Mouse (Mus musculus) T-helper 2 cell (primary cell): ENCODE data around the gene Flt3l.
"Not testable (repeated sequence)": the region's sequence is repeated elsewhere in the genome, so short reads cannot be mapped to it uniquely, and the experiment has no call there.

Source experiments
- in situ Hi-C: fragments of 300-600 bp; cut with MboI, MseI; formaldehyde crosslinking; loops from one replicate; pipeline ENCODE4 v1.15.1; 2025; ENCODE audit warnings: high pct_unique_total_duplicates

Gene Flt3l

DNA sequence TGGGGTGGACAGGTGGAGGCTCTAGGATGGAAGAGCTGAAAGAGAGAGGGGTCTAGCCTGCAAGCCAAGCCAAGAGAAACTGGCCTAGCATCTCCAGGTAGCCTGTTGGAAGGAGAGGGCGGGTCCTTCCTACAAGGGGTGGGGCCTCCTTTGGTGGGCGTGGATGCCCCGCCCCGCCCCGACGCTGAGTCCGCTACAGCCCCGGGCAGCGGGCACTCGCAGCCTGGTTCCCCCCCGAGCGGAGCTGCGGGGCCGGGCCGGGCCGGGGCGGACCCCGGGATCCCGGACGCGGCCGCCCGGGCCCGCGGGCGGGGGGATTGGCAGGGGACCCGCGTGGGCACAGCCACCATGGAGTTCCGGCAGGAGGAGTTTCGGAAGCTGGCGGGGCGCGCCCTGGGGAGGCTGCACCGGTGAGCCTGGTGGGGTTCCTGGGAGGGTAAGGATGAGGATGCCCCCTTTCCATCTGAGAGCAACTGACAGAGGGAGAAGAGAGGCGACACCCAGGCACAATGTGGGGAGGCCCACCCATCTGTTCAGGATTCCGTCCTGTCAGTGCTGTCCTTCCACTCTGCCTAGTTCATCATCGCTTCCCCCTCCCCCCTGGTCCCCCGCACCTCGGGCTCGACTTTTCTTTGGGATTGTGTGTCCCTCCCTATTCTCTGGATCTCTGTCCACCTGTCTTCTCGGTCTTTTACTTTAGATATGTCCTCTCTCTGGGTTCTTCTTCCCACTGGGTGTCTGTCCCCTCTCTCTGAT lies 27.7 kb upstream of the Flt3l start, which contains the start of gene Slc17a7:
TSS of gene Slc17a7 (plus strand) at position 215 of the 756 bp plus-strand sequence.
- in situ Hi-C loops, result no loop called here

DNA sequence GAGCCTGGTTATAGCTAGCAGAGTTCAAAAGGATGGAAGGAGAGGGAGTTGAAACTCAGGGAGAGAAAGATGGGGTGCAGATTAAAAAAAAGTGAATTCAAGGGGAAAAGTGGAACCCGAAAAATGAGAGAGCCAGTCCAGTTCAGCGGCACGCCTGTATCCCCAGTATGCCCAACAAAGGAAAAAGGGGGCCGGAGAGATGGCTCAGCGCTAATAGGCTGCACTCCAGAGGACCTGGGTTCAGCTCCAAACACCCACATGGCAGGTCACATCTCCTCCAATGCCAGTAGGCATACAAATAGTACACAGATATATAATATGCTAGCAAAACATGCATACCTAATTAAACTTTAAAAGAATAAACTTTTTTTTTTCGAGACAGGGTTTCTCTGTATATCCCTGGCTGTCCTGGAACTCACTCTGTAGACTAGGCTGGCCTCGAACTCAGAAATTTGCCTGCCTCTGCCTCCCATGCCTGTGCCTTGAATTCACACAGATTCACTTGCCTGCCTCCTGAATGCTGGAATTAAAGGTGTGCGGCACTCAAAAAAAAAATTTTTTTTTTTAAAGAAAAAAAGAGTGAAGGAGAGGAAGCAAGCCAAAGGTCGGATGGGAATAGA lies 26.9 kb upstream of the Flt3l start:
- in situ Hi-C loops, result no loop called here

DNA sequence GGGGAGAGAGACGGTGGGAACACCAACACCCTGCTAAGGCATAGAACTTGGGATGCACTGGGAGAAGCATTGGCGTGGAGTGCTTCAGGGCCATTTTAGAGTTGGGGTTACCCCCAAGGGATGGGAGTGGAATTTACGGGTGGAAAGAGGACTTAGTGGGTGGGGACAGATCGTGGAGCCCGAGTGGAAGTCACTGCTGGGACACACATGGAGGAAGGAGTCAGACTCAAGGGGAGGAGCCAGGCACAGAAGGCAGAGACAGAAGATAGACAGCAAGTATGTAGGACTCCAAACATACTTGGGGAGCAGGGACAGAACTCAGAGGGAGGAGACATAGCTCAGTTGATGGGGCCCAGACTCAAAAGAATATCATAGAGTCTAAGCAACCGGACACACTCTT lies 26.3 kb upstream of the Flt3l start:
- in situ Hi-C loops, result no loop called here

DNA sequence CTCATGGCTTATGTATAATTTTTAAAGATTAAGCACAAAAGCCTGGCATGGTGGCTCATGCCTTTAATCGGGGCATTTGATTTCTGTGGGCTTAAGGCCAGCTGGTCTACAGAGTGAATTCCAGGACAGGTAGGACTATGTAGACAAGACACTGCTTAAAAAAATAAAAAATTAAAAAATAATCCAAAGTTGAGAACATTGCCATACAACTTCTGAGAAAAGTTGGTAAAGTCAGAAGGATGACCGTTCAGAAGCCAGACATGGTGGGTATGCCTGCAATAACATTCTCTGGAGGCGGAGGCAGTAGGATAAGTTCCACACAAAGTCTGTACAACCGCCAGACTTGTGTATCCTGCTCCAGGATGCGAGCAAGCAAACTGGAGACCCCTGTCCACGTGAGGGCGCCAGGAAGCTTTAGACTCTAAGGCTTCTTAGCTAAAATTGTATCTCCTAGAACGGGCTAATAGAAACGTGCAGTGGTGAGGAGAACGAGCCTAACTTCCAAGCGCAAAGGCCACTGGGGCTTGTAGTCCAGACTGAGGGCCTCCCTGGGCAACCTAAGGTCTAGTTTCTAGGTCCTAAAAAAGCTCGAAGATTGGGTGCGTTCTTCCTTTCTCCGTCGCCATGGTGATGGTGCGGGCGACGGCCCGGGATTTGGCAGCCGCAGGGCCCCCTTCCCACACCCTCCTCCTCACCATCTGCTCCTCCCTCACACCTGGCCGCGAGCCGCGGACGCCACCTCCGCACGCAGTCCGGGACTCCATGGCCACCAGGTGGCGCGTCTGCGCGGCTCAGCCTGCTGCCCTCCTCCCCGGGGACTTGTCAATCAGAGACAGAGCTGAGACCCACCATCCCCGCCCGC lies 25.6 kb upstream of the Flt3l start:
- in situ Hi-C loops, result no loop called here

DNA sequence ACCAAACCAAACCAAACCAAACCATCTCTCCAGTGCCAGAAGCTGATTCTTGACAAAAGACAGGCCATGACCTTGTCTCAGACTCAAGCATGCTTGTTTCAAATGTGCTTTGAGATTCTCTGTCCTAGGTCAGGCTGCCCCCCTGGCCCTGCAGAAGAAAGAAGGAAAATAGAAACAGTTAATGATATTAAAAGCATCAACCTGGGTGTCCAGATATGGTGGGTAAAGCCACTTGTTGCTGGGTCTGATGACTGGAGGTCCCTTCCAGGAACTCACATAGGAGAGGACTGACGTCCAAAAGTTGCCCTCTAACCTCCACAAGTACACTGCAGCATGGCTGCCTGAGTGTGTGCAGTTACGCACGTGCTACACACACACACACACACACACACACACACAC lies 24.6 kb upstream of the Flt3l start:
- in situ Hi-C loops, result no loop called here

DNA sequence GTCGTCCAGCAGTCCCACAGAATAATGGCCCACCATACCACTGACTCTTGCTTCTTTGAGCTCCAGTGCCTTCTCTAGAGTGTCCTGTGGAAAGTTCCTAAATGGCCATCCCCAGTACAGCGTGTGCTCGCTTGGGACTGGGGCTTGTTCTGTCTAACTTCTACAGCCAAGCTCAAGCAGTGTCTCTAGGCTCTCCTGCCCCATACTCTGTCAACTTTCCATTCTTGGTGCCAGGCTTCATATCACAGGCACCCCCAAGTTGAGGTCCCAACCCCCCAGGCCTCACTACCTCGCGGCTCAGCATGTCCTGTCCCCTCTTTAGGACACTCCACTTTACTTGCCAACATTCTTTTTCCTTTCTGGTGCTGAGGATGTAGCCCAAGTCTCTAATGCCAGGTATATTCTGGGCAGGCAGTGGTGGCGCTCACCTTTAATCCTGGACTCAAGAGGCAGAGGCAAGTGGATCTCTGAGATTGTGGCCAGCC lies 24.1 kb upstream of the Flt3l start:
- in situ Hi-C loops, result no loop called here

DNA sequence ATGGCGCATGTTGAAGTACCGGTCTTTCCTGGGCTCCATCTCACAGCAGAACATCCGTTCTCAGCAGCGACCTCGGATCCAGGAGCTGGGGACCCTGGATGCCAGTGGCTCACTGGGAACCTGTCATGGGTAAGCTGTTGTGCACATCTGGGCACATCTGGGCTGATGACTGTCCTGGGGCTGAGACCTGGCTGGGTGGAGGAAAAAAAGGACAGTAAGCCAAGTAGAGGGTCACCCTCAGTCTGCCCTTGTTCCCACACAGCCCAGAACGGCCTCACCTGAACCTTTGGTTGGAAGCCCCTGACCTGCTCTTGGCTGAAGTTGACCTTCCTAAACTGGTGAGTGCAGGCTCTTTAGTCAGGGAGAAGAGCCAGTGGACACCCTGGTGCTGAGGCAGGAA lies 22.8 kb upstream of the Flt3l start:
- in situ Hi-C loops, result no loop called here

DNA sequence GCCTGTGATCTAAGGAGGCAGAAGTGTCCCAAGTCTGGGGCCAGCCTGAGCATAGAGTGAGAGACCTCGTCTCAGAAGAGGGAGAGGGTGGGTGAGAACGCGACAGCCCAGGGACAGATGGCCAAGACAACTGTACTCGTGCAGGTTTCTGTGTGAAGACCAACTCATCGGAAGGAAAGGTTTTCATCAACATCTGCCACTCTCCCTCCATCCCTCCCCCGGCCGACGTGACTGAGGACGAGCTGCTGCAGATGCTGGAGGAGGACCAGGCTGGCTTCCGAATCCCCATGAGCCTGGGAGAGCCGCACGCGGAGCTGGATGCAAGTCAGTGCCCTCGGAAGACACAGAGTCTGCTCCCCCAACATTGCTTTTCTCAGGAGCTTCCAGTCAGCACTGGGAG lies 21.2 kb upstream of the Flt3l start:
- in situ Hi-C loops, result no loop called here

DNA sequence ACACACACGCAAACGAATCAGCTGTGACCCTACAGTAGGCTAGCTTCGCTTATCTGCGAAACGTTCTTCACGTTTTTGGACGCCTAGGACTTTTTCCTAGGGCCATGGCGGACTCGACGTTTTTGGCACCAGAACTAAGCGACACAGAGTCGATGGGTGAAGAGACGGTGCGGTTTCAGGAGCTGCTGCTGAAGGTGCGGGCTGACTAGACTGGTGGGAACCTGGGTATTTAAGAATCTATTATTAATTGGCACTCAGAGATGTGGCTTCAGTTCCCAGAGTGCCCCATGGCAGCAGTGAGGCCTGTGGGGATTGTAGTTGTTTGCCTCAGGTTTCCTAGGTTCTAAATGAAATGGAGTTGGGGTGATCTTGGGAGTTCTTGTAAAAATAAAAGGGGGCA lies 20.0 kb upstream of the Flt3l start:
- in situ Hi-C loops, result no loop called here

DNA sequence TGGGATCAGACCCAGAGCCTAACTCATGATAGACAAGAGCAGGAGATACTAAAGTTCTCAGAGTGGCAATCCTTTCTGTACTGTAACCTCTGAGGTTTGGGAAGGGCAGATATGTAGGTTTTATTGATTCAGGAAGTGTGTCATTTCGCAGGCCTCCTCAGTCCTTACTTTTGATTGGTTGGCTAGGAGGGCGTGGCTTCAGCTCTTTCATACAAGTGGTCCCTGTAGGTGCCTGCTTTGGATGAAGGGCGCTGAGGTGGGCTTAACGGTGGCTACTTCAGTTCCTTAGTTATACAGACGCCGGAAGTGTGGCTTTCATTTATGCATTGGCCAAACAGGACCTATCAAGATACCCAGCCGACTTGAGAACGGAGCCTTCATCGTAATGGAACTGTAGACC lies 19.4 kb upstream of the Flt3l start:
- in situ Hi-C loops, result no loop called here

DNA sequence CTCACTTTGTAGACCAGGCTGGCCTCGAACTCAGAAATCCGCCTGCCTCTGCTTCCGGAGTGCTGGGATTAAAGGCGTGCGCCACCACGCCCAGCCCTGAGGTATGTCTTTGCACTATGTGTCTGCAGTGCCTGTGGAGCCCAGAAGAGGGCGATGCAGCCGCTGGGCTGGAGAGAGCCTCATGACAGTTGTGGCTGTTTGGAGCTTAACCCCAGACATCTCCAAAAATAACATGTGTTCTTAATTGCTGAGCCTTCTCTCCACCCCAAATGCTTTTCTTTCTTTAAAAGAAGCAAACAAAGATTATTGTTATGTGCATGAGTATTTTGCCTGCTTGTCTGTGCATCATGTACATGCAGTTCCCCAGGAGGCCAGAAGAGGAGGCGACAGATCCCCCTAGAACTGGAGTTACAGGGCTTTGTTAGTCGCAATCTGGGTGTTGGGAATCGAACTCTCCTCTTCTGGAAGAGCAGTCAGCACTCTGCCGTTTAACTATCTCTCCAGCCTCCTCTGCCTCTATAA lies 18.8 kb upstream of the Flt3l start:
- in situ Hi-C loops, result no loop called here

DNA sequence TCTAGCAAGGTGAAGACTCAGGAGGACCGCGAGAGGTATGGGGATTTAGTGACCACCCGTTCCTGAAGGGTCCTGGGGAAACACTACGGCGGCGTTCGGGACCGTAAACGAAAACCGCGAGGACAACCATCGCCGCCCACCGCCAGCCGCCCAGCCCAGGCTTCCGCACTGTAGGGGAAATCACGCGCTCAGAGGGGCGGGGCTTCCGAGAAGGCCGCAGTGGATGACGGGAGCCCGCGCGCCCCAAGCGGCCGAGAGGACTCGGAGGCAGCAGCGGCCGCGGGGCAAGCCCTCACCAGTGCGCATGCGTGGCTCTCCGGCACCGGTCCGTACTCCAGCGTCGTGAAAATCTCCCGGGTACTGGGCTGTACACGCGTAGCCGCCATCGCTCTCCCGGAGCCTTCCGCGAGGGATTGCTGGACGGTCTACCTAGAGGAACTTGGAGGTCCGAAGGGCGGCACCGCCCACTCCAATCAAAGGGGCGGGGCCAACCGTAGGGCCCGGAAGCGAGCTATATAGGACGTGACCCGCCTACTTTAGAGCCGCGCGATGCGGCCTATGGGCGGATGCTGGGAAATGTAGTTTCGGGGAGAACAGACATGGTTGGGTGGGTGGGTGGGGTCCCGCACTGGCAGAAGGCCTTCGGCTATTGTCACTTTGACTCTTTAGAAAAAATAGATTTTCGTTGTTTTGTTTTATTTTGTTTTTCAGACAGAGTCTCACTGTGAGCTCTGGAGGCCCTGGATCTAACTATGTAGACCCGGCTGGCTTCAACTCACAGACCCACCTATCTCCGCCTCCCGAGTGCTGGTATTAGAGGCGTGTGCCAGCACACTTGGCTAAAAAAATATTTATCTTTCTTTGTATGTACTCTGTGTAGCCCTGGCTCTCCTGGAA lies 18.1 kb upstream of the Flt3l start, which contains the start of the genes Pih1d1 and Aldh16a1:
TSS of gene Pih1d1 (plus strand) at position 208 of the 897 bp plus-strand sequence.
TSS of gene Aldh16a1 (minus strand) at position 489 of the 897 bp plus-strand sequence.
- in situ Hi-C loops, result no loop called here

DNA sequence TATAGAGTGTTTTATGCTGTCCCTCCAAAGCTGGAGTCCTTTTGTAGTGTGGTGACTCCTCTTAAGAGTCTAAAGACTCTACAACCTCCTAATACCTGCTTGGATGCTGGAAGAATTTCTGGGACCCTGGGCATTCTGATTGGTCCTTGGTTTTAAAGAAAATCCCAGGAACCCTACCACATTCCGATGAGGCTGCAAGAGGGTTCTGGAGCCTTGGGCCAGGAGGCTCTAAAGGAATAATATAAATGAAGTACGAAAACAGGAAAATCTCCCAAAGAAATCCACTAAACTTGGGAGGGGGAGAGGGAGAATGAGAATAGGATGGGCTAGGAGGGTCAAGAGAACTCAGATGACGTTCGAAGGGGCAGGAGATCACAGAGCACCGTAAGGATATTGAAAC lies 17.4 kb upstream of the Flt3l start:
- in situ Hi-C loops, result no loop called here

DNA sequence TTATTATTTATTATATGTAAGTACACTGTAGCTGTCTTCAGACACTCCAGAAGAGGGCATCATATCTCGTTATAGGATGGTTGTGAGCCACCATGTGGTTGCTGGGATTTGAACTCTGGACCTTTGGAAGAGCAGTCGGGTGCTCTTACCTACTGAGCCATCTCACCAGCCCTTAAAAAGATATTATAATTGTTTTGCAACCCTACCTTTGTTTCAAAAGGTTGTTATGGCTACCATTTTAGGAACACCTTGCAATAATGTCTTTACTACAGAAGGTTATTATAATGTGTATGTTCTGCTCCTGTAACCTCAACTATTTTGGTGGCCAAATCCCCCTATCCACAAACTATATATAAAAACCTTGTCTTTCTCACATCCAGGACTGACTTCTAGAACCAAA lies 16.8 kb upstream of the Flt3l start:
- in situ Hi-C loops, result not testable (repeated sequence)

DNA sequence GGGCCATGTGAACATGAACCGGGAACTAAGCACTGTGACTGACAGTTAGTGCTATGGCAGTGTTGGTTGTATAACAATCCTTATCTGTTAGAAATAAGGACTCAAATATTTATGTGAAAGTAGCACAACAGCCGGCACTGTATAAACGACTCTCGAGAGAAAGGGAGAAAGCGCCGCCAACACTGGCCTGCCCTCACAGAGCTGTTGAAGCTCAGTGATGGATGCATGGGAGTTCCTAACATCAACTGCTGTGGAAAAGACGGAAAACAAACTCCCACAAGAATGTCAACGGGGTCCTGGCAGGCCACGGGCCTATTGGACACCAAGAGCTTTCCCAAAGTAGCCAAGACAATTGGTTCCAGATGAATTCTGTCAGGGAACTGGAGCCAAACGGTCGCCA lies 15.1 kb upstream of the Flt3l start:
- in situ Hi-C loops, result no loop called here

DNA sequence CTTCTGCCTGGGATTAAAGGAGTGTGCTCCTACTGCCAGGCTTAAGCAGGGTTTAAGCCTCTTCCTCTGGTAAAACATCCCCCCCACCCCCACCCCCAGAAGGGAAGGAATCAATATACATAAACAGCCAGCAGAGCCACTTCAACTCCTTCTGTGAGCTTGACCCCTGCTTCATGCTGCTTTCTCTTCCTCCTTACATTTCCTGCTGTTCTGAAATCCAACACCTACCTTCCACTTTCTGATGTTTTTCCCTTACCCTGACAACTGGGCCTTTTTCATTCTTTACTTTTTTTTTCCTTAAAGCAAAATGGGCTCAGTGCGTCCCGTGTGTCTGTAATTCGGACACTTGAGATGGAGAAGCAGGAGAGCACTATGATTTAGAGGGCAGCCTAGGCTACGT lies 14.1 kb upstream of the Flt3l start:
- in situ Hi-C loops, result no loop called here

DNA sequence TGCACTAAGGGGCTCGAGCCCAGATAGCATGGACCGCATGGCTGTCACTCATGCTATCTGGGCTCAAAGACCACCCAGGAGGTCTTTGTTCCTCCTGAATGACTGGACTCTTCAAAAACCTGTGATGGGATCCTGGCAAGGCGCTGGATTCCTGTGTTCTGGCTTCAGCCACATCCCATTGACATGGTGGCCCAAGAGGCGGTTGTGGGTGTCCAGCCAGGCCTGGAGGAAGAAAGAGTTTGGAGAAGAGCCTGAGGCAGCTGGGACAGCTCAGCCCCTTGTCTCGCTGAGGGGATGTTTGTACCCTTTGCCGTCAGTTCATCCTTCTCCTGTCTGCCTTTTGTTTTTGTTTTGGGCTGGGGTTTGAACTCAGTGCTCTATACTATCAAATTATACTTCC lies 13.3 kb upstream of the Flt3l start:
- in situ Hi-C loops, result no loop called here

DNA sequence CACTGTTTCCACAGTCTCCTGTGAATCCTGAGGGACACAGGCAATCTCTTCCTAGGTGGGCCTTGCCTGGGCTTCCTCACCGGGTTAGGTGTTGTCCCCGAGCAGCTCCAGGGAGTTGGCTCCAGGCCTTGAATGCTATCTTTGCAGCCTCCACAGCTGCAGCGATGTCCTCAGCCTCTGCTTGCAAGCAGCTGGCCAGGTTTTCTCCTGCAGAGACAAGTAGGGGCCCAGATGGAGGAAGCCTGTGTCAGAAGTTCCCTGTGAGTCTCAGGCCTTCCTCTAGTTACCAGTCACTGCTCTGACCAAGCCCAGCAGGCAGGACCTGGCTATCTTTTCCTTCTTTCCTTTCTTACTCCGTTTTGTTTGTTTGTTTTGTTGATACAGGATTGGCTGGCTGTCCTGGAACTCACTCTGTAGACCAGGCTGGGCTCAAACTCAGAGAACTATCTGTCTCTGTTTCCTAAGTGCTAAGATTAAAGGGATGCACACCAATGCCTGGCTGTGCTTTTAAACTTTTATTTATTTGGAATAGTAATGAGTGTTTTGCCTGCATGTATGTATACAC lies 12.4 kb upstream of the Flt3l start:
- in situ Hi-C loops, result no loop called here

DNA sequence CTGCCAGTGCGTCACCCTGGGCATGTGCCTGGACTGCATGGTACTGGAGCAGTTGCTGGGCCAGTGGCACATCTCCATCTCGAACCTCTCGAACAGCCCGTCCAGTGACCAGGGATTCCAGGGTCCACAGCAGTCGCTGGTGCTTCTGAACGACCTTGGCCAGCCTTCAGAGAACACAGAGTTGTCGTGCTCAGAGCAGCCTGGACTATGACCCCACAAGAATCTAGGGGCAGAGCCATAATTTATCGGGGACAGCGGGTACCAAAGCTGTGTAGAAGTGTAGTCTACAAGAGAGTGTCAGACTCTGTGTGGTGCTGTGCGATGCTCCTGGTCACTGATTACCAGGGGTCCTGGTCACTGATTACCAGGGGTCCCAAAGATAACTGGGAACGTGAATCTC lies 11.7 kb upstream of the Flt3l start:
- in situ Hi-C loops, result no loop called here

DNA sequence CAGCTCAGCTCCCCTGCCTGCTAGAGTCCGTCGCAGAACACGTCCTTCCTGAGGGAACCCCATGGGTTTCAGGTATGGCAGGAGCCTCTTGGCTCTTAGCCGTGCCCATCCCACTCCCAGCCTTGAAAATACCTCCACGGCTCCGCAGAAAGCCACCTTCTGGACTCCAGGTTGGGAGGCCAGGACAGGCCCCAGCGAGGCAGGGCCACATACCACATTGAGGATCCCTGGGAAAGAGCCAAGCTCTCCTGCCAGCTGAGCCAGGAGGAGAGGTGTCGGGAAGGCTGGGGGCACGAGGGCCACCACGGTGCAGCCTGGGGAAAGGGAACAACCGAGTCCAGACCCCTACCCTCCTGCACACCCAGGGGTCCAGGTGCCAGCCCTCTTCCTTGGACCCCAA lies 11.0 kb upstream of the Flt3l start:
- in situ Hi-C loops, result no loop called here

DNA sequence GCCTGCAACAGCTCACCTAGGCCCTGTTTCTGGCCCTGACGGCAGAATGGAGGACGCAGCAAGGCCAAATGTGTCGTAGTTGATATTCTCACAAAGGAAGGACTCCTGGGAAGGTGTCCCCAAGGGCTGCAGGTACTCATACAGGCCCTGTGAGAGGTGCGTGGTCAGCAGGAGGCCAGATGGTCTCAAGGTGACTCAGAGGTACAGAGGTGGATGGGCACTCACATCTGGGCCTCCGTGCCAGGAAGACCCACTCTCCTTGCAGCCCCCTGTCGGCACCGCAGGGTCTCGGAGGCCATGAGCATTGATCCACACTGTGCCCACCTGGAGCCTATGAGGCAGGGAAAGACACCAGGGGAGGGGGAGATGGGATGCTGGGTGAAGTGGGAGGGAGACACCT lies 9.2 kb upstream of the Flt3l start:
- in situ Hi-C loops, result no loop called here
